Mouse (Mus musculus) thymus, adult 2 months (tissue): ENCODE measurements around the gene Mei4.

Source experiments
- CTCF ChIP-seq: fragments of 200-500 bp; IDR thresholded peaks from 2 replicates; pipeline ENCODE4 v1.5.1; 2012; ENCODE audit warnings: mild to moderate bottlenecking, control low read depth, low read length, moderate library complexity, borderline replicate concordance; ENCODE audit not compliant: control insufficient read depth, poor library complexity, insufficient read depth; ENCODE audit errors: extremely low read depth
- POLR2A ChIP-seq: fragments of 200-500 bp; IDR thresholded peaks from 2 replicates; pipeline ENCODE4 v1.6.1; 2012; ENCODE audit warnings: mild to moderate bottlenecking, low read length, control low read depth, moderate library complexity; ENCODE audit not compliant: control insufficient read depth, poor library complexity, insufficient read depth; ENCODE audit errors: extremely low read depth

GRCm38 (mm10) chr9:81956858-81957257, 93.4 kb downstream of the Mei4 start:
- TF ChIP-seq CTCF (no peak), POLR2A (no peak)
